Mouse (Mus musculus) MEL (cell line): ENCODE data around the gene Ndel1. TPM values are rescaled to one million over a fixed set of nuclear protein-coding genes. Genes with fewer than 3 reads are reported as not detected.
A peak's percentile ranks its signal among the peaks of the same experiment; 100 is the strongest.

Experiments used
- DNase-seq: peaks from one replicate; pipeline ENCODE4 v3.0.0; 2011; ENCODE audit warnings: low read depth, low spot score
- H3K27ac ChIP-seq: 2 replicates; pipeline ENCODE4 v1.5.1; 2012; ENCODE audit warnings: low read depth, mild to moderate bottlenecking, control low read depth, low read length, moderate library complexity; ENCODE audit not compliant: control insufficient read depth
- H3K27me3 ChIP-seq, 2 experiments: fragments of 150-350 bp in 1 of 2; sonication (generic) in 1 of 2; 2 replicates each; pipeline ENCODE4 v1.6.1; 2012; ENCODE audit warnings: low read length in 2 of 2, mild to moderate bottlenecking in 2 of 2, improper control_type of control experiment in 1 of 2, moderate library complexity in 1 of 2; ENCODE audit not compliant: insufficient read depth in 2 of 2, control insufficient read depth in 1 of 2
- H3K36me3 ChIP-seq, 2 experiments: 2 replicates each; pipeline ENCODE4 v1.6.1; 2012 to 2014; ENCODE audit warnings: low read length in 2 of 2, improper control_type of control experiment in 1 of 2, inconsistent platforms in 1 of 2, mild to moderate bottlenecking in 1 of 2; ENCODE audit not compliant: insufficient read depth in 2 of 2, control insufficient read depth in 1 of 2
- H3K4me1 ChIP-seq, 2 experiments: fragments of 150-350 bp in 1 of 2; sonication (generic) in 1 of 2; 2 replicates each; pipeline ENCODE4 v1.6.1; 2012; ENCODE audit warnings: low read length in 2 of 2, improper control_type of control experiment in 1 of 2, mild to moderate bottlenecking in 1 of 2; ENCODE audit not compliant: insufficient read depth in 2 of 2, control insufficient read depth in 1 of 2
- H3K4me3 ChIP-seq, 2 experiments: fragments of 150-350 bp in 1 of 2; sonication (generic) in 1 of 2; 2 replicates each; pipeline ENCODE4 v1.5.1; 2012; ENCODE audit warnings: low read depth in 2 of 2, low read length in 2 of 2, mild to moderate bottlenecking in 2 of 2, moderate library complexity in 2 of 2, control low read depth in 1 of 2, improper control_type of control experiment in 1 of 2; ENCODE audit not compliant: control insufficient read depth in 1 of 2, insufficient read depth in 1 of 2
- H3K79me2 ChIP-seq: 2 replicates; pipeline ENCODE4 v1.6.1; 2012; ENCODE audit warnings: mild to moderate bottlenecking, low read length, moderate library complexity; ENCODE audit not compliant: control insufficient read depth, poor library complexity, insufficient read depth
- H3K9ac ChIP-seq: 2 replicates; pipeline ENCODE4 v1.6.1; 2012; ENCODE audit warnings: low read depth, mild to moderate bottlenecking, control low read depth, low read length, moderate library complexity; ENCODE audit not compliant: control insufficient read depth, poor library complexity, severe bottlenecking
- H3K9me3 ChIP-seq: fragments of 150-350 bp; sonication (generic); replicated peaks from 2 replicates; pipeline ENCODE4 v1.6.1; 2012; ENCODE audit warnings: mild to moderate bottlenecking, low read length, improper control_type of control experiment, moderate library complexity; ENCODE audit not compliant: insufficient read depth
- CTCF ChIP-seq, 3 experiments: IDR thresholded peaks in 2 of 3; conservative IDR thresholded peaks in 1 of 3; 2 replicates each; pipeline ENCODE4 v1.5.1; 2011 to 2012; ENCODE audit warnings: low read length in 3 of 3, low read depth in 2 of 3, mild to moderate bottlenecking in 2 of 3, improper control_type of control experiment in 1 of 3, inconsistent platforms in 1 of 3, mixed read lengths in 1 of 3, moderate library complexity in 1 of 3; ENCODE audit not compliant: control insufficient read depth in 1 of 3, insufficient read depth in 1 of 3, poor library complexity in 1 of 3, severe bottlenecking in 1 of 3
- E2F4 ChIP-seq: IDR thresholded peaks from 2 replicates; pipeline ENCODE4 v1.6.1; 2011; ENCODE audit warnings: low read depth, low read length, improper control_type of control experiment, borderline replicate concordance
- ELF1 ChIP-seq: IDR thresholded peaks from 2 replicates; pipeline ENCODE4 v1.6.1; 2014; ENCODE audit warnings: low read depth, mild to moderate bottlenecking, inconsistent platforms, low read length, improper control_type of control experiment, moderate library complexity
- GABPA ChIP-seq: IDR thresholded peaks from 2 replicates; pipeline ENCODE4 v1.6.1; 2012; ENCODE audit warnings: low read depth, mild to moderate bottlenecking, inconsistent platforms, low read length, improper control_type of control experiment, moderate library complexity
- GATA1 ChIP-seq: IDR thresholded peaks from 2 replicates; pipeline ENCODE4 v1.6.1; 2011; ENCODE audit warnings: low read depth, low read length, improper control_type of control experiment
- MAFK ChIP-seq: IDR thresholded peaks from 2 replicates; pipeline ENCODE4 v1.6.1; 2011; ENCODE audit warnings: low read depth, mild to moderate bottlenecking, low read length, improper control_type of control experiment, borderline replicate concordance
- MYB ChIP-seq: IDR thresholded peaks from 2 replicates; pipeline ENCODE4 v1.6.1; 2011; ENCODE audit warnings: mild to moderate bottlenecking, low read depth, low read length, improper control_type of control experiment
- NELFE ChIP-seq: IDR thresholded peaks from 2 replicates; pipeline ENCODE4 v1.6.1; 2011; ENCODE audit warnings: low read depth, low read length, improper control_type of control experiment
- NRF1 ChIP-seq: IDR thresholded peaks from 2 replicates; pipeline ENCODE4 v1.6.1; 2014; ENCODE audit warnings: low read depth, mild to moderate bottlenecking, inconsistent platforms, low read length, improper control_type of control experiment, moderate library complexity; ENCODE audit not compliant: poor library complexity, insufficient read depth, severe bottlenecking
- POLR2A ChIP-seq, 2 experiments: IDR thresholded peaks; 2 replicates each; pipeline ENCODE4 v1.6.1; 2011 to 2012; ENCODE audit warnings: low read length in 2 of 2, mild to moderate bottlenecking in 2 of 2, control low read depth in 1 of 2, improper control_type of control experiment in 1 of 2, low read depth in 1 of 2, moderate library complexity in 1 of 2; ENCODE audit not compliant: control insufficient read depth in 1 of 2, insufficient read depth in 1 of 2, poor library complexity in 1 of 2
- POLR2AphosphoS2 ChIP-seq: IDR thresholded peaks from 2 replicates; pipeline ENCODE4 v1.6.1; 2011; ENCODE audit warnings: low read length, improper control_type of control experiment
- POLR2AphosphoS5 ChIP-seq: IDR thresholded peaks from 2 replicates; pipeline ENCODE4 v1.6.1; 2012; ENCODE audit warnings: low read depth, borderline replicate concordance, mild to moderate bottlenecking, inconsistent platforms, low read length, moderate library complexity, mixed read lengths
- RAD21 ChIP-seq: IDR thresholded peaks from 2 replicates; pipeline ENCODE4 v1.6.1; 2011; ENCODE audit warnings: mild to moderate bottlenecking, low read depth, low read length, improper control_type of control experiment
- RCOR1 ChIP-seq: IDR thresholded peaks from 2 replicates; pipeline ENCODE4 v1.6.1; 2012; ENCODE audit warnings: low read depth, mild to moderate bottlenecking, inconsistent platforms, low read length, improper control_type of control experiment
- SIN3A ChIP-seq: IDR thresholded peaks from 2 replicates; pipeline ENCODE4 v1.6.1; 2012; ENCODE audit warnings: low read length, improper control_type of control experiment, inconsistent platforms
- SMC3 ChIP-seq: IDR thresholded peaks from 2 replicates; pipeline ENCODE4 v1.6.1; 2011; ENCODE audit warnings: low read depth, low read length, improper control_type of control experiment
- TBP ChIP-seq: IDR thresholded peaks from 2 replicates; pipeline ENCODE4 v1.8.0; 2011; ENCODE audit warnings: low read depth, low read length, improper control_type of control experiment
- TCF12 ChIP-seq: IDR thresholded peaks from 2 replicates; pipeline ENCODE4 v1.6.1; 2014; ENCODE audit warnings: low read depth, mild to moderate bottlenecking, inconsistent platforms, low read length, improper control_type of control experiment, moderate library complexity
- UBTF ChIP-seq: IDR thresholded peaks from 2 replicates; pipeline ENCODE4 v1.6.1; 2012; ENCODE audit warnings: low read depth, mild to moderate bottlenecking, inconsistent platforms, low read length, improper control_type of control experiment, moderate library complexity, borderline replicate concordance; ENCODE audit not compliant: insufficient read depth
- USF1 ChIP-seq: IDR thresholded peaks from 2 replicates; pipeline ENCODE4 v1.6.1; 2014; ENCODE audit warnings: low read depth, mild to moderate bottlenecking, inconsistent platforms, low read length, improper control_type of control experiment, moderate library complexity
- USF2 ChIP-seq, 2 experiments: IDR thresholded peaks; 2 replicates each; pipeline ENCODE4 v1.6.1; 2011 to 2012; ENCODE audit warnings: improper control_type of control experiment in 2 of 2, low read length in 2 of 2, borderline replicate concordance in 1 of 2, inconsistent platforms in 1 of 2, low read depth in 1 of 2, mild to moderate bottlenecking in 1 of 2; ENCODE audit not compliant: insufficient read depth in 1 of 2
- polyA plus RNA-seq, 2 experiments: library from polyadenylated mRNA; stranded (reverse) in 1 of 2; unstranded in 1 of 2; fragments of >175 nt in 1 of 2; fragments of >200 nt in 1 of 2; gene quantifications; 2 replicates each; pipeline versions ENCODE4 v1.2.1 to v1.2.4; 2012; ENCODE audit warnings: low replicate concordance in 2 of 2, low read depth in 1 of 2; ENCODE audit not compliant: insufficient read length in 2 of 2, insufficient read depth in 1 of 2, missing spikeins in 1 of 2
- total RNA-seq: library from RNA; depleted of rRNA; stranded (reverse); fragments of 300-350 nt; gene quantifications from 2 replicates; pipeline ENCODE4 v1.2.3, GENCODE M21; 2012

The Ndel1 gene
- total and polyA plus RNA-seq, 3 experiments, result 55.0 to 70.7 (median 61.2) TPM

DNA sequence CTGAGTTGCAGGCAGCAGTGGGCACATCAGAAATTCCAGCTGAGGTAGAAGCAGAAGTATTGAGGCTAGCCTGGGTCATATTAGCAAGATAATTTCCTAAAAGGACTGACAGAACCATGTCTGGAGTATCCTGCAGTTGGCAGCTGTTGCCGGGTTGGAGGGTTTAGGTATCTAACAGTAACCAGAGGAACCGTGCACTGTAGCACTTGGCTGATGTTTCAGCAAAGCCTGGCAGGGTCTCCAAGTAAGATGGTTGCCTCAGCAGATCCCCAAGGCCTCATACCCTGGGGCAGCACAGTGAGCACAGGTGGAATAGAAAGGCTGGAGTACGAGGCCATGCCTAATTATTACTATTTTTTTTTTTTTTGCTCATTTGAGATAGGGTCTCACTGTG, 33.5 kb upstream of the Ndel1 start:
- TF ChIP-seq NELFE (no peak), USF1 (no peak), TBP (no peak), SIN3A (no peak; the same call in 1 of the 2 replicates), GABPA (no peak), GATA1 (no peak), E2F4 (no peak), TCF12 (no peak), USF2 (IDR thresholded peaks at IDR 0.05; ENCODE audit: borderline replicate concordance in 1 of 2, insufficient read depth in 1 of 2, low read depth in 1 of 2, low read length in 2 of 2) (no peak), UBTF (no peak), ELF1 (no peak), POLR2AphosphoS2 (peak; percentile 17; the same call in 1 of the 2 replicates), POLR2AphosphoS5 (peak; percentile 17; the same call in 1 of the 2 replicates), RCOR1 (no peak), POLR2A (IDR thresholded peaks at IDR 0.05; ENCODE audit: control insufficient read depth in 1 of 2, insufficient read depth in 1 of 2, low read depth in 1 of 2, low read length in 2 of 2, poor library complexity in 1 of 2) (peak in 1 of 2 experiments; percentile 55; a peak in 2 of 4 replicates), NRF1 (no peak)
- TF ChIP-seq, all 39 proteins: peak for 3
- Histone ChIP-seq H3K27ac (peak overlapping the region; percentile 5; the same call in 1 of the 2 replicates), H3K4me1 (peaks cover 0 to 29% of the 10 kb centered on the region in 2 experiments; a peak in 2 of 4 replicates), H3K27me3 (no peaks in the 10 kb centered on the region), H3K9me3 (no peaks in the 10 kb centered on the region), H3K9ac (no peak overlapping the region; the same call in 1 of the 2 replicates), H3K79me2 (peaks cover 22% of the 10 kb centered on the region), H3K4me3 (no peak overlapping the region), H3K36me3 (peaks cover 25 to 28% of the 10 kb centered on the region in 2 experiments)
- DNase-seq, result peak; percentile 52

DNA sequence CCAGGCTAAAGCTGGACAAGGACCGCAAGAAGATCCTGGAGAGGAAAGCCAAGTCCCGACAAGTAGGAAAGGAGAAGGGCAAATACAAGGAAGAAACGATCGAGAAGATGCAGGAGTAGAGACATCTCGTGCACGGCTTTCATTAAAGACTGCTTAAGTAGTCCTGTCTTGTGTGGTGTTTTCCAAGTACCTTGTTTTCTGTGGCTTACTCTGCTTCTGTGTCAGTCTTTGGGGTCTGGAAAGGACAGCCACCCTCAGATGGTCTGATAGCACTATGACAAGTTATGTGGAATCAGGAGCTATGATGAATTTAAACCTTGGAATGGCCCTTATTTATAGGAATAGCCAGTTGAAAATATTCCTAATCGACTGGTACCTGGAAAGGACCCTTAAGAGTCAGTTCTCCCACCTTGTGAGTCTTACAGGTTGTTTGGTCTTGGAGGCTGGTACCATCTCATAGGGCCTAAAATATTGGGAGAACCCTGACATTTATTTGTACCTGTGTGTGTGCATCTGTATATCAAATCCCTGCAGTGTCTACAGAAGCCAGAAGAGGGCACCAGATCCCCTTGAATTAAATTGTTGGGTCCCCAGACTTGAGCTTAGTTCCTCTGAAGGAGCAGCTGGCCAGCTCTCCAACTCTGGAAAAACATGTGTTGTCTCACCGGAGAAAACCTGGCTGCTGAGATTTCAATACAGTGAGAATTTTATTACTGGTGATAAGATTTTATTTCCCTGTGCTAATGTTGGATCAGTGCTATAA, 32.9 kb upstream of the Ndel1 start:
- DNase-seq, result peak; percentile 90
- peak overlapping the region; percentile 5; the same call in 1 of the 2 replicates for H3K27ac ChIP-seq
- peaks cover 25 to 29% of the 10 kb centered on the region in 2 experiments for H3K36me3 ChIP-seq
- H3K27me3 ChIP-seq, result no peaks in the 10 kb centered on the region
- H3K4me3 ChIP-seq, result no peak overlapping the region
- H3K79me2 ChIP-seq, result peaks cover 22% of the 10 kb centered on the region
- TF ChIP-seq MYB, result peak; percentile 27; the same call in 1 of the 2 replicates
- peak in 1 of 2 experiments; percentile 19; a peak in 2 of 4 replicates for TF ChIP-seq POLR2A (IDR thresholded peaks at IDR 0.05; ENCODE audit: control insufficient read depth in 1 of 2, insufficient read depth in 1 of 2, low read depth in 1 of 2, low read length in 2 of 2, poor library complexity in 1 of 2)
- TF ChIP-seq CTCF (IDR thresholded peaks at IDR 0.05 in 2 of 3, conservative IDR thresholded peaks at IDR 0.05 in 1 of 3; ENCODE audit: control insufficient read depth in 1 of 3, insufficient read depth in 1 of 3, low read depth in 2 of 3, low read length in 3 of 3, poor library complexity in 1 of 3, severe bottlenecking in 1 of 3), result peak; percentile 40 to 71 (median 66); a peak in 5 of 6 replicates
- TF ChIP-seq SIN3A, result peak; percentile 26; the same call in 1 of the 2 replicates
- TF ChIP-seq TCF12, result no peak
- TF ChIP-seq SMC3, result peak; percentile 48
- peak; percentile 48 for TF ChIP-seq RAD21
- 0 out of 2 replicates have a peak, but pooled peaks have one; percentile 14 for TF ChIP-seq NELFE
- no peak for TF ChIP-seq MAFK
- peaks cover 0 to 29% of the 10 kb centered on the region in 2 experiments; a peak in 2 of 4 replicates for H3K4me1 ChIP-seq
- no peak overlapping the region; the same call in 1 of the 2 replicates for H3K9ac ChIP-seq
- no peaks in the 10 kb centered on the region for H3K9me3 ChIP-seq
